Mouse (Mus musculus): ENCODE data around the gene Brms1l.

The Brms1l gene

GRCm38 (mm10) chr12:55850650-55851049, 14.5 kb downstream of the Brms1l start:
- in situ Hi-C loops (cut with MboI; ENCODE audit: unreplicated experiment in 2 of 2), result loop anchor here in 1 of 2 experiments (25.0 kb wide), 1 partner anchor 1137 kb away; no protein-coding TSS in a partner anchor

GRCm38 (mm10) chr12:55859409-55860349, 23.6 kb downstream of the Brms1l start:
- in situ Hi-C loops (cut with MboI; ENCODE audit: unreplicated experiment in 2 of 2), result loop anchor here in 1 of 2 experiments (25.0 kb wide), 1 partner anchor 1128 kb away; no protein-coding TSS in a partner anchor

GRCm38 (mm10) chr12:55860631-55861030, 24.5 kb downstream of the Brms1l start:
- in situ Hi-C loops (cut with MboI; ENCODE audit: unreplicated experiment in 2 of 2), result loop anchor here in 1 of 2 experiments (25.0 kb wide), 1 partner anchor 1127 kb away; no protein-coding TSS in a partner anchor

GRCm38 (mm10) chr12:55867738-55868137, 31.6 kb downstream of the Brms1l start:
- in situ Hi-C loops (cut with MboI; ENCODE audit: unreplicated experiment in 2 of 2), result loop anchor here in 1 of 2 experiments (25.0 kb wide), 1 partner anchor 1120 kb away; no protein-coding TSS in a partner anchor

GRCm38 (mm10) chr12:55869622-55870322, 33.6 kb downstream of the Brms1l start:
- in situ Hi-C loops (cut with MboI; ENCODE audit: unreplicated experiment in 2 of 2), result loop anchor here in 1 of 2 experiments (25.0 kb wide), 1 partner anchor 1118 kb away; no protein-coding TSS in a partner anchor

GRCm38 (mm10) chr12:55885449-55885848, 49.3 kb downstream of the Brms1l start:
- in situ Hi-C loops (cut with MboI; ENCODE audit: unreplicated experiment in 2 of 2), result no loop called here

- in situ Hi-C loops (cut with MboI; ENCODE audit: unreplicated experiment in 2 of 2), result no loop called here
Measured at GRCm38 (mm10) chr12:55888570-55888969, 52.4 kb downstream of the Brms1l start.

GRCm38 (mm10) chr12:55904801-55905200, 68.7 kb downstream of the Brms1l start:
- in situ Hi-C loops (cut with MboI; ENCODE audit: unreplicated experiment in 2 of 2), result no loop called here

- in situ Hi-C loops (cut with MboI; ENCODE audit: unreplicated experiment in 2 of 2), result no loop called here
Measured at GRCm38 (mm10) chr12:55912138-55912537, 76.0 kb downstream of the Brms1l start.

- in situ Hi-C loops (cut with MboI; ENCODE audit: unreplicated experiment in 2 of 2), result no loop called here
Measured at GRCm38 (mm10) chr12:55913201-55913600, 77.1 kb downstream of the Brms1l start.

- in situ Hi-C loops (cut with MboI; ENCODE audit: unreplicated experiment in 2 of 2), result no loop called here
Measured at GRCm38 (mm10) chr12:55916250-55916649, 80.1 kb downstream of the Brms1l start.

- in situ Hi-C loops (cut with MboI; ENCODE audit: unreplicated experiment in 2 of 2), result no loop called here
Measured at GRCm38 (mm10) chr12:55917020-55917419, 80.9 kb downstream of the Brms1l start.

Measured in v-Abl transformed pro-B cells (cell line).